Mouse (Mus musculus): ENCODE measurements around the gene Traf2.

The Traf2 gene

GRCm38 (mm10) chr2:25541644-25542367 is 4.9 kb downstream of the Traf2 start:
- no peak for DNase-seq

- DNase-seq = no peak
Measured at GRCm38 (mm10) chr2:25540541-25540948, 6.2 kb downstream of the Traf2 start.

- DNase-seq = no peak
Measured at GRCm38 (mm10) chr2:25536531-25536930, 10.2 kb downstream of the Traf2 start.

GRCm38 (mm10) chr2:25534866-25535182 is 11.9 kb downstream of the Traf2 start:
- no peak for DNase-seq

GRCm38 (mm10) chr2:25534178-25534865 is 12.4 kb downstream of the Traf2 start:
- peak; percentile 57 to 74 for DNase-seq

GRCm38 (mm10) chr2:25533707-25534106 is 13.0 kb downstream of the Traf2 start:
- no peak for DNase-seq

GRCm38 (mm10) chr2:25526510-25527302 is 20.0 kb downstream of the Traf2 start:
- no peak for DNase-seq

GRCm38 (mm10) chr2:25509912-25510311 is 36.8 kb downstream of the Traf2 start:
- no peak for DNase-seq

GRCm38 (mm10) chr2:25506964-25507363 is 39.8 kb downstream of the Traf2 start:
- peak in 1 of 2 experiments; percentile 40 for DNase-seq

GRCm38 (mm10) chr2:25505860-25506259 is 40.9 kb downstream of the Traf2 start:
- DNase-seq = no peak

GRCm38 (mm10) chr2:25505000-25505399 is 41.7 kb downstream of the Traf2 start:
- peak in 1 of 2 experiments; percentile 53 for DNase-seq

GRCm38 (mm10) chr2:25504538-25504937 is 42.2 kb downstream of the Traf2 start:
- DNase-seq = no peak

GRCm38 (mm10) chr2:25502726-25503125 is 44.0 kb downstream of the Traf2 start:
- no peak for DNase-seq

- DNase-seq = peak; percentile 54 to 60
Measured at GRCm38 (mm10) chr2:25501593-25502486, 44.9 kb downstream of the Traf2 start, which contains the start of gene C8g. C8g (minus strand) TSS chr2:25501719.

- DNase-seq = peak; percentile 88 to 92
Measured at GRCm38 (mm10) chr2:25500576-25501405, 45.9 kb downstream of the Traf2 start, which contains the start of gene Fbxw5. Fbxw5 (plus strand) TSS chr2:25500750.

- no peak for DNase-seq
Measured at GRCm38 (mm10) chr2:25500071-25500575, 46.6 kb downstream of the Traf2 start.

GRCm38 (mm10) chr2:25498622-25499478 is 47.9 kb downstream of the Traf2 start:
- DNase-seq = peak in 1 of 2 experiments; percentile 13

- peak in 1 of 2 experiments; percentile 37 for DNase-seq
Measured at GRCm38 (mm10) chr2:25497846-25498575, 48.7 kb downstream of the Traf2 start.

GRCm38 (mm10) chr2:25496462-25496861 is 50.3 kb downstream of the Traf2 start:
- DNase-seq = peak; percentile 50 to 68
